Mouse (Mus musculus): ENCODE results near the gene Kirrel3.

Gene Kirrel3

GRCm38 (mm10) chr9:34824358-34825088, 338.8 kb downstream of the Kirrel3 start:
- no peak for DNase-seq (ENCODE audit: low spot score in 2 of 2)

- no peak for DNase-seq (ENCODE audit: low spot score in 2 of 2)
These were observed 339.4 kb downstream of the Kirrel3 start for GRCm38 (mm10) chr9:34825089-34825400.

- DNase-seq (ENCODE audit: low spot score in 2 of 2) = no peak
These were observed 339.8 kb downstream of the Kirrel3 start for GRCm38 (mm10) chr9:34825402-34826008.

- DNase-seq (ENCODE audit: low spot score in 2 of 2) = no peak
These were observed 345.0 kb downstream of the Kirrel3 start for GRCm38 (mm10) chr9:34830696-34831095.

GRCm38 (mm10) chr9:34836801-34837200, 351.1 kb downstream of the Kirrel3 start:
- no peak for DNase-seq (ENCODE audit: low spot score in 2 of 2)

- DNase-seq (ENCODE audit: low spot score in 2 of 2) = no peak
These were observed 352.2 kb downstream of the Kirrel3 start for GRCm38 (mm10) chr9:34837700-34838462.

GRCm38 (mm10) chr9:34843275-34843965, 357.7 kb downstream of the Kirrel3 start:
- DNase-seq (ENCODE audit: low spot score in 2 of 2) = peak; percentile 20 to 26

GRCm38 (mm10) chr9:34846440-34846839, 360.7 kb downstream of the Kirrel3 start:
- no peak for DNase-seq (ENCODE audit: low spot score in 2 of 2)

GRCm38 (mm10) chr9:34847664-34848063, 362.0 kb downstream of the Kirrel3 start:
- DNase-seq (ENCODE audit: low spot score in 2 of 2) = no peak

GRCm38 (mm10) chr9:34851136-34851535, 365.4 kb downstream of the Kirrel3 start:
- DNase-seq (ENCODE audit: low spot score in 2 of 2) = no peak

- DNase-seq (ENCODE audit: low spot score in 2 of 2) = no peak
These were observed 371.9 kb downstream of the Kirrel3 start for GRCm38 (mm10) chr9:34857575-34857974.

GRCm38 (mm10) chr9:34858071-34858470, 372.4 kb downstream of the Kirrel3 start:
- no peak for DNase-seq (ENCODE audit: low spot score in 2 of 2)

GRCm38 (mm10) chr9:34860934-34861333, 375.2 kb downstream of the Kirrel3 start:
- DNase-seq (ENCODE audit: low spot score in 2 of 2) = no peak

GRCm38 (mm10) chr9:34861775-34862174, 376.1 kb downstream of the Kirrel3 start:
- peak; percentile 43 to 49 for DNase-seq (ENCODE audit: low spot score in 2 of 2)

- no peak for DNase-seq (ENCODE audit: low spot score in 2 of 2)
These were observed 379.9 kb downstream of the Kirrel3 start for GRCm38 (mm10) chr9:34865606-34866005.

- no peak for DNase-seq (ENCODE audit: low spot score in 2 of 2)
These were observed 385.7 kb downstream of the Kirrel3 start for GRCm38 (mm10) chr9:34871316-34871966.

- DNase-seq (ENCODE audit: low spot score in 2 of 2) = no peak
These were observed 389.5 kb downstream of the Kirrel3 start for GRCm38 (mm10) chr9:34875238-34875637.

- DNase-seq (ENCODE audit: low spot score in 2 of 2) = no peak
These were observed 391.5 kb downstream of the Kirrel3 start for GRCm38 (mm10) chr9:34877186-34877585.

GRCm38 (mm10) chr9:34877799-34878198, 392.1 kb downstream of the Kirrel3 start:
- DNase-seq (ENCODE audit: low spot score in 2 of 2) = no peak

GRCm38 (mm10) chr9:34881750-34882149, 396.1 kb downstream of the Kirrel3 start:
- DNase-seq (ENCODE audit: low spot score in 2 of 2) = no peak

GRCm38 (mm10) chr9:34882211-34882610, 396.5 kb downstream of the Kirrel3 start:
- DNase-seq (ENCODE audit: low spot score in 2 of 2) = no peak

GRCm38 (mm10) chr9:34883122-34883521, 397.4 kb downstream of the Kirrel3 start:
- no peak for DNase-seq (ENCODE audit: low spot score in 2 of 2)

Data from right cerebral cortex, postnatal 36 days (tissue).